32 mouse cellular contexts compared by ENCODE assay signal in the genomic region with DNA sequence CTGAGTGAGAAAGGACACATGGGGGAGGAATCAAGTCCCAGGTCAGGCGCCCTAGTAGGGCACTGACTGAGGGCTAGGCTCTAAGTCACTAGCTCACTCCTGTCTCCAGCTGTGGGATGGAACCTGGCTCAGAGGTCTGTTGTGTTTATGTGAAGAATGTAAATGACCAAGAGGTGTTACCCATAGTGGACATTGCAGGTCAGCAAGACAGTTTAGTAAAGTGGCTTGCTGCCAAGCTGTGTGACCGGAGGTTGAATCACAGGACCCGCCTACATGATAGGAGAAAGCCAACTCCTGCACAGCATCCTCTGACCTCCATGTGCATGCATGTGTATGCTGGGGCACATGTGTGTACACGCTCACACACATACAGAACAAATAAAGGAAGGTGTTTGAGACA. TPM values are rescaled to one million over a fixed set of nuclear protein-coding genes. Genes with fewer than 3 reads are reported as not detected.
DNase-seq lines count a peak whose midpoint lies in the region; ATAC-seq and TF ChIP-seq lines count a peak whose summit lies in the region.
"Had no signal": no experiment of that assay in that cellular context is flagged by ENCODE, and none has a peak within 500 bp of the region (broad histone marks: within the 10 kb centered on the region; RNA-seq: fewer than 3 reads in every experiment).

No protein-coding gene starts in this region.

- H3K4me1 ChIP-seq in liver, embryonic 12.5 days: peaks cover 40% of the 10 kb centered on the region
- H3K4me1 ChIP-seq in liver, embryonic 11.5 days (replicated peaks; ENCODE audit: control insufficient read depth, insufficient read depth, low read length): peaks cover 7% of the 10 kb centered on the region
- peaks cover 55% of the 10 kb centered on the region for H3K4me1 ChIP-seq in liver, embryonic 15.5 days (replicated peaks)
- H3K4me1 ChIP-seq in small intestine, adult 2 months (ENCODE audit: control insufficient read depth, insufficient read depth, insufficient read length, low read length): peaks cover 16% of the 10 kb centered on the region; the same call in 1 of the 2 replicates
- H3K4me1 ChIP-seq: embryonic facial prominence, embryonic 12.5 days; forebrain, embryonic 10.5 days; forebrain, embryonic 15.5 days; hindbrain, embryonic 12.5 days; lung, embryonic 15.5 days; neural tube, embryonic 13.5 days had no signal

- intact Hi-C loops in left cerebral cortex, postnatal 36 days (cut with DNase I): no loop called here

- H3K27ac ChIP-seq in liver, embryonic 12.5 days: peak overlapping the region; percentile 27
- H3K27ac ChIP-seq in liver, embryonic 11.5 days (ENCODE audit: low read depth, low read length): no peak overlapping the region
- H3K27ac ChIP-seq in liver, embryonic 15.5 days (replicated peaks): peak overlapping the region; percentile 63; the same call in 1 of the 2 replicates
- H3K27ac ChIP-seq in small intestine, adult 2 months (ENCODE audit: insufficient read depth, low read depth, low read length): peak overlapping the region; percentile 75; the same call in 1 of the 2 replicates
- H3K27ac ChIP-seq in layer of hippocampus, adult 2 months: no peak overlapping the region
- H3K27ac ChIP-seq: embryonic facial prominence, embryonic 12.5 days; forebrain, embryonic 10.5 days; forebrain, embryonic 15.5 days; hindbrain, embryonic 12.5 days; hindbrain, postnatal 0 days; left cerebral cortex, adult 2 months; lung, embryonic 15.5 days; neural tube, embryonic 13.5 days had no signal

- no peak for TF ChIP-seq CTCF in small intestine, adult 2 months (IDR thresholded peaks at IDR 0.05; ENCODE audit: extremely low read depth, insufficient read length, insufficient replicate concordance, low read depth, low read length)
- TF ChIP-seq CTCF in layer of hippocampus, adult 2 months (conservative IDR thresholded peaks at IDR 0.05): no peak

- WGBS in liver, embryonic 12.5 days (ENCODE audit: insufficient replicate concordance): 82% methylated on average over 4 of the region's 4 CpGs
- 76% methylated on average over 4 of the region's 4 CpGs for WGBS in liver, embryonic 11.5 days
- WGBS in liver, embryonic 15.5 days (ENCODE audit: insufficient replicate concordance): 69% methylated on average over 4 of the region's 4 CpGs
- 45% methylated on average over 4 of the region's 4 CpGs for WGBS in small intestine, adult 2 months

- no peaks in the 10 kb centered on the region for H3K27me3 ChIP-seq in liver, embryonic 12.5 days (replicated peaks)
- no peaks in the 10 kb centered on the region for H3K27me3 ChIP-seq in liver, embryonic 11.5 days (replicated peaks; ENCODE audit: control insufficient read depth, insufficient read depth, low read length)
- no peaks in the 10 kb centered on the region for H3K27me3 ChIP-seq in liver, embryonic 15.5 days
- H3K27me3 ChIP-seq in small intestine, adult 2 months (ENCODE audit: control insufficient read depth, insufficient read depth, low read length): no peaks in the 10 kb centered on the region
- H3K27me3 ChIP-seq: CH12.LX; embryonic facial prominence, embryonic 12.5 days; forebrain, embryonic 15.5 days; hindbrain, embryonic 12.5 days; lung, embryonic 15.5 days; neural tube, embryonic 13.5 days had no signal

- 0 out of 2 replicates have a peak overlapping the region, but pooled peaks have one; percentile 4 for H3K9ac ChIP-seq in liver, embryonic 12.5 days
- no peak overlapping the region for H3K9ac ChIP-seq in liver, embryonic 11.5 days (ENCODE audit: low read depth, low read length)
- no peak overlapping the region for H3K9ac ChIP-seq in liver, embryonic 15.5 days
- H3K9ac ChIP-seq: embryonic facial prominence, embryonic 12.5 days; forebrain, embryonic 15.5 days; hindbrain, embryonic 12.5 days; lung, embryonic 15.5 days; neural tube, embryonic 13.5 days had no signal

- ATAC-seq in liver, embryonic 12.5 days: no peak
- no peak for ATAC-seq in liver, embryonic 11.5 days (replicated peaks; ENCODE audit: low FRiP score)
- no peak for ATAC-seq in liver, embryonic 15.5 days (ENCODE audit: insufficient read depth)
- ATAC-seq: forebrain, embryonic 15.5 days; hindbrain, postnatal 0 days; midbrain, embryonic 16.5 days had no signal

- no peaks in the 10 kb centered on the region for H3K9me3 ChIP-seq in liver, embryonic 12.5 days (replicated peaks)
- H3K9me3 ChIP-seq in liver, embryonic 11.5 days (ENCODE audit: control insufficient read depth, low read length): no peaks in the 10 kb centered on the region
- no peaks in the 10 kb centered on the region for H3K9me3 ChIP-seq in liver, embryonic 15.5 days (replicated peaks)
- H3K9me3 ChIP-seq: embryonic facial prominence, embryonic 12.5 days; forebrain, embryonic 10.5 days; forebrain, embryonic 15.5 days; hindbrain, embryonic 12.5 days; lung, embryonic 15.5 days; neural tube, embryonic 13.5 days had no signal

- no peak overlapping the region for H3K4me3 ChIP-seq in liver, embryonic 12.5 days
- no peak overlapping the region for H3K4me3 ChIP-seq in liver, embryonic 11.5 days (ENCODE audit: low read depth, low read length)
- H3K4me3 ChIP-seq in liver, embryonic 15.5 days (replicated peaks): no peak overlapping the region
- no peak overlapping the region for H3K4me3 ChIP-seq in small intestine, adult 2 months (ENCODE audit: low read depth, low read length)
- no peak overlapping the region for H3K4me3 ChIP-seq in layer of hippocampus, adult 2 months
- H3K4me3 ChIP-seq: embryonic facial prominence, embryonic 12.5 days; forebrain, embryonic 10.5 days; forebrain, embryonic 15.5 days; hindbrain, embryonic 12.5 days; left cerebral cortex, adult 2 months; lung, embryonic 15.5 days; myocyte; neural tube, embryonic 13.5 days had no signal

- DNase-seq in liver, embryonic 11.5 days (ENCODE audit: low spot score): no peak
- peak; percentile 39 for DNase-seq in NIH3T3 (ENCODE audit: low read depth)
- no peak for DNase-seq in layer of hippocampus, adult 2 months (ENCODE audit: low spot score in 2 of 2)
- no peak for DNase-seq in left cerebral cortex, postnatal 36 days (ENCODE audit: low spot score in 2 of 2)
- DNase-seq: adrenal gland, postnatal 14 days; B cell, adult 2 months; cerebellum, adult 11-12 months; cerebellum, adult 9-11 months; embryo, embryonic 11 days; gastrocnemius, postnatal 25 days; heart, adult 11 months; heart, postnatal 36 days; kidney, adult 11 months; kidney, postnatal 14 days; thymus, adult 18-20 months had no signal

- peaks cover 35% of the 10 kb centered on the region for H3K36me3 ChIP-seq in liver, embryonic 12.5 days
- H3K36me3 ChIP-seq in liver, embryonic 11.5 days (ENCODE audit: control insufficient read depth, insufficient read depth, low read length): peaks cover 4% of the 10 kb centered on the region; the same call in 1 of the 2 replicates
- peaks cover 45% of the 10 kb centered on the region for H3K36me3 ChIP-seq in liver, embryonic 15.5 days (replicated peaks)
- peaks cover 29% of the 10 kb centered on the region for H3K36me3 ChIP-seq in small intestine, adult 2 months (ENCODE audit: control insufficient read depth, insufficient read depth, low read length)

- no peak for TF ChIP-seq POLR2A in small intestine, adult 2 months (IDR thresholded peaks at IDR 0.05; ENCODE audit: low read depth, low read length)

- no peak overlapping the region for H3K4me2 ChIP-seq in liver, embryonic 12.5 days
- no peak overlapping the region for H3K4me2 ChIP-seq in liver, embryonic 11.5 days
- H3K4me2 ChIP-seq in liver, embryonic 15.5 days: no peak overlapping the region
- H3K4me2 ChIP-seq: embryonic facial prominence, embryonic 12.5 days; forebrain, embryonic 15.5 days; heart, embryonic 11.5 days; hindbrain, embryonic 12.5 days; lung, embryonic 15.5 days; midbrain, embryonic 11.5 days; neural tube, embryonic 13.5 days had no signal

RNA-seq across cellular contexts. Expression of gene Asprv1, which starts 17.6 kb away (rescaled TPM):
- 0.13 TPM in 2 replicates for polyA plus RNA-seq in liver, embryonic 12.5 days (2016; fragmentation: Nextera tagmentation; extraction: Ambion mirVana)
- polyA plus RNA-seq in liver, embryonic 11.5 days (2014; fragmentation: Nextera tagmentation; extraction: Ambion mirVana): 0.19 and 0.36 TPM in 2 replicates
- 2.0 and 2.9 TPM in 2 replicates for polyA plus RNA-seq in liver, embryonic 15.5 days (2015; fragmentation: Nextera tagmentation; extraction: Ambion mirVana)
- polyA plus RNA-seq in small intestine, adult 2 months (2012; rRNA removed): 0.20 and 0.23 TPM in 2 replicates
- total RNA-seq in layer of hippocampus, adult 2 months (2021): 1 to 10 TPM; 1.2 to 1.9 TPM
- total RNA-seq in left cerebral cortex, postnatal 36 days (2021): 1 to 10 TPM in 1 of 2 experiments, under 1 TPM in 1; 0.86 to 2.4 TPM
- total RNA-seq: adrenal gland, postnatal 14 days; CH12.LX; gastrocnemius, adult 18-20 months; gastrocnemius, postnatal 25 days; heart, postnatal 36 days had no signal
- polyA plus RNA-seq: heart, embryonic 11.5 days had no signal

RNA-seq across cellular contexts. Expression of gene Mxd1, which starts 23.4 kb away (rescaled TPM):
- 35.1 and 39.7 TPM in 2 replicates for polyA plus RNA-seq in liver, embryonic 12.5 days (2016; fragmentation: Nextera tagmentation; extraction: Ambion mirVana)
- 11.5 and 13.4 TPM in 2 replicates for polyA plus RNA-seq in liver, embryonic 11.5 days (2014; fragmentation: Nextera tagmentation; extraction: Ambion mirVana)
- 48.8 and 58.0 TPM in 2 replicates for polyA plus RNA-seq in liver, embryonic 15.5 days (2015; fragmentation: Nextera tagmentation; extraction: Ambion mirVana)
- polyA plus RNA-seq in small intestine, adult 2 months (2012; rRNA removed): 87.2 and 413 TPM in 2 replicates
- 10 to 100 TPM; 17.9 to 20.7 TPM for total RNA-seq in layer of hippocampus, adult 2 months (2021)
- total RNA-seq in left cerebral cortex, postnatal 36 days (2021): 10 to 100 TPM; 24.5 to 25.9 TPM

RNA-seq across cellular contexts. Expression of gene Snrnp27, which starts 38.8 kb away (rescaled TPM):
- polyA plus RNA-seq in liver, embryonic 12.5 days (2016; fragmentation: Nextera tagmentation; extraction: Ambion mirVana): 82.0 and 85.1 TPM in 2 replicates
- polyA plus RNA-seq in liver, embryonic 11.5 days (2014; fragmentation: Nextera tagmentation; extraction: Ambion mirVana): 109 and 122 TPM in 2 replicates
- 37.5 and 47.5 TPM in 2 replicates for polyA plus RNA-seq in liver, embryonic 15.5 days (2015; fragmentation: Nextera tagmentation; extraction: Ambion mirVana)
- 2.1 and 3.9 TPM in 2 replicates for polyA plus RNA-seq in small intestine, adult 2 months (2012; rRNA removed)
- 10 to 100 TPM; 60.6 to 60.8 TPM for total RNA-seq in layer of hippocampus, adult 2 months (2021)
- 10 to 100 TPM; 52.6 to 58.8 TPM for total RNA-seq in left cerebral cortex, postnatal 36 days (2021)

Comparison
In these comparisons a context has a peak if more than half of its experiments do, and no peak if none do; other contexts are left out.
1. H3K27ac ChIP-seq: peak in liver, embryonic 12.5 days (single experiment), liver, embryonic 15.5 days (single experiment) and small intestine, adult 2 months (single experiment); none in liver, embryonic 11.5 days (single experiment) and layer of hippocampus, adult 2 months (single experiment).